Mouse (Mus musculus): ENCODE results near the gene Gsn. TPM values are rescaled to one million over a fixed set of nuclear protein-coding genes. Genes with fewer than 3 reads are reported as not detected.
A peak's percentile ranks its signal among the peaks of the same experiment; 100 is the strongest.

Gsn gene
- total RNA-seq, 4 experiments from 2014 or later, result 584 to 827 (median 671) TPM

DNA sequence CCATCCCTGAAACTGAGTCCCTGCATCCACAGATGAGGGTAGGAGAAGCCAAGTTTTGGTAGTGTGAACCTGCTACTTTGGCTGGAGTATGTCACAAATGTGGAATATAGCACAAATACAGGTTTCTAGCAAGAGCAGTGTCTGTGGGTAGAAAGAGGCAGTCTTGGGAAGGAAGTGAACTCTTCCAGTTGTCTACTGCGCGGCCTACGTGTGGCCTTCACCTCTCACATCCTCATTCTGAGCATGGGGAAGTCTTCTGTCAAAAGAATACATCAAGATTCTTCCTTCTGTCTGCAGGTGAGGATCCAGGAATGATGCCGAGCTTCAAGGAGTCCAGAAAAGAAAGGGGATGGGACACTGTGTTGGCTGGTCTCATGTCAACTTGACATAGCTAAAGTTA, 2.4 kb upstream of the Gsn start:
- DNase-seq (ENCODE audit: low spot score), result no peak

DNA sequence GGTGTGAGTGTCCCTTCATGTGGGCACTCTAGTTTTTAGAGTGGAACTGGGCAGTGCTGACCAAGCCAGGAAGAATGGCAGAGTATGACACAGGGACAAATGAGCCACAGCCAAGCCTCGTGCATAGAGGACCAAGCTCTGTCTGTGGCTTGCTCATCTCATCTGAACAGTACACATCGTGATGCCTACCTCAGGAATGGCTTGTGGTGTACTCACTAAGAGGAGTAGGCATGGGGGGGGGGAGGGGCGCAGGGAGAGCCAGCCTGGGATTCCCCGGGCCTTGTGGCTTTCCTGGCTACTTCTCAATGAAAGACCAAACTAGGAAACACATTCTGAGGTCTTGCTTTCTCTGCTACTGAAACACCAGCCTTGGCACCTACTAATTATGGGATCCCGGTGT, 1.2 kb upstream of the Gsn start:
- no peak for DNase-seq (ENCODE audit: low spot score)

DNA sequence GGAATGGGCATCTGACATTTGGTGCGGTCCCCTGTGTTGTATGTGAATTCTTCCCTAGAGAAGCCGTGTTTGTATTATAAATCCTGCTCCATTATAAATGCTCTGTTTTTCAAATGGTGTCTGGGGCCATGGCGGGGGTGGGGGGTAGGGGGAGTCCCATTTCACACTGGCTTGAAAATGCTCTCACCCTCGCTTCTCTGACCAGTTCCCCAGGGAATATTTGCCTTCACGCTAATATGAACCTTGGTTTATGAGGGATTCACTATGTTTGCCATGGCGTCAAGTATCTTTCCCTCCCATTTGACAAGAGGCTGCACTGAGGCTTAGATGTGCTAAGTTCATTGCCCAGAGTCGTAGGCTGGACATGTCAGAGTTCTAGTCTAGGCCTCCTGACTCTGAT, 718 bp upstream of the Gsn start:
- no peak for DNase-seq (ENCODE audit: low spot score)

DNA sequence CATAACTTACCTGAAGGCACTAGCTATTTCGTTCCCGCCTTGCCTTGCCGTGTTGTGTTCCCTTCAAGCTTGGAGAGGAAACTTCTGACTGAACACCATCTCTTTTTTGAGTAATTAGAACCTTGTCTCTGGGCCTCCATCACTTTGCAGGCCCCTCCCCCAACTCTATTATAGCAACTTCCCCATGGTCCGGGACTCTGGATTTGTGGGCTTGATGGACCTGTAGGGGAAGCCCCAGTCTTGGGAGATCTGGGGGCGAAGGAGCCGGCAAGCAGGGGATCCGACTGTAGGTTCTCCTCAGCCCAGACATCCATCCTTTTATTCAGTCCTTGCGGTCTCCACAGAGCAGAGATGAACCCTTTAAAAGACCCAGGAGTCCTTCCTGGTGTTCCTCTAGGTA, 752 bp downstream of the Gsn start:
- DNase-seq (ENCODE audit: low spot score), result no peak

DNA sequence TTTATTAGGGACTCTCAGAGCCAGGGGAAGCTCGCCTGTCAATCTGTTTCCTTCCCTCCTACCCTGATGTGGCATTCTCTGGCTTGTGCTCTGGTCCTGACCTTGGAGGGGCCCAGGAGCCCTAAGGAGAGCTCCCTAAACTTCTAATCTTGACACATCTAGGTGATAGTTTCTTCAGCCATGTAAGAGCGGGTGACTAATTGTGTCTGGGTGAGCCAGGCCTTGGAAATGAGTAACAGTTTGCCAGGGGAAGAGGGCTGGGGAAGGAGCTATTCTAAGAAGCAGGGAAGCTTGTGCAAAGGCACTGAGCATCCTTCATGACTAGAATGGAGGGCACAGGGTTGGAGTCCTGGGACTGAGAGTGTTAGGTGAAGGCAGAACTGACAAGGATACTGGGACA, 1.7 kb downstream of the Gsn start:
- no peak for DNase-seq (ENCODE audit: low spot score)

DNA sequence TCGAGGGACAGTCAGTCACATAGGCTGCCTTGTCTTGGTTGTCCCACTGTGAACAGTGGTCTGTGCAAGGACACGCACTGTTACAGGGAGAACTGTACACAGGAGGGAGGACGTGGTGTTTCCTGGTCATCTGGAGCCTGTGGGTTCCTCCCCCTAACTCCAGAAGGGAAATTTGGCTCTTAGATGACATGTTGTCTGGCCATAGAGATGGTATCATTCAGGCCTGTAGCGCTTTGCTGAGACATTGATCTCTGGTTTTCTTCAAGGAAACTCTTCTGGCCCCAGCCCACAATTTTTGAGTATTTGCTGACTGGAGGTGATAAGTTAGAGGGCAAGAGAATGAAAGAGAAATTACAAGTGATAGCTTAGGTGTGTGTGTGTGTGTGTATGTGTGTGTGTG, 2.4 kb downstream of the Gsn start:
- DNase-seq (ENCODE audit: low spot score), result no peak

DNA sequence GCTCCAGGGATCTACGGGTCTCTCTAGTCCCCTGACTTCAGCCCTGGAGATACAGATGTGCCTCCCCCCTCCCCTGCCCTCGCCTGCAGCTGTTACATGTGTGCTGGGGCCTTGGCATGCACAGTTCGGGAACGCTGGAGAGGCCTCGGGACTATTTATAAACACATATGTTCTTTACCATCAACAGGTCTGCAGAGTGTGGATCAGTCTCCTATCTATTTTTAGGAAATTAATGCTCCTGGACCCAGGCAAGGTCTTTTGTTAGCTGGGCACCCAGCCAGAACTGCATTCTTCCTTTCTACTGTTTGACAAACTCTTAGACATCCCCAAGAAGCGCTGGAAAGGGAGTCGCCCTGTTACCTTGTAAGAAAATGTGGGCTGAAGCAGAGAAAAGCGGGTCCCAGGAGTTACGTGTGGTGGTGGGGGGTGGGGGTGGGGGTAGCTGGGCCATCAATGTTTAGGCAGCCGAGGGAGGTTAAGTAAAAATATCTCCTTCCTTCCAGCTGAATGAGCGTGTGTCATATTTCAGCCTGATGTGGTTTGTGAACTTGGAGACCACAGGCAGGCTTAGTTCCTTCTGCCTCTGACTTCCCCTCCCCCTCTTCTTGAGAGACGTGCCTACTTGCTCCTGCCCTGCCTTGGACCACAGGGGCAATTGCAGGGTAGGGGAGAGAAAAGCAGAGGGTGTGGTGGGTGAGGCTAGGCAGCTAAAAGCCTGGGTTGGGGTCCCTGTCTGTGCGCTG, 3.3 kb downstream of the Gsn start:
- DNase-seq (ENCODE audit: low spot score), result no peak

DNA sequence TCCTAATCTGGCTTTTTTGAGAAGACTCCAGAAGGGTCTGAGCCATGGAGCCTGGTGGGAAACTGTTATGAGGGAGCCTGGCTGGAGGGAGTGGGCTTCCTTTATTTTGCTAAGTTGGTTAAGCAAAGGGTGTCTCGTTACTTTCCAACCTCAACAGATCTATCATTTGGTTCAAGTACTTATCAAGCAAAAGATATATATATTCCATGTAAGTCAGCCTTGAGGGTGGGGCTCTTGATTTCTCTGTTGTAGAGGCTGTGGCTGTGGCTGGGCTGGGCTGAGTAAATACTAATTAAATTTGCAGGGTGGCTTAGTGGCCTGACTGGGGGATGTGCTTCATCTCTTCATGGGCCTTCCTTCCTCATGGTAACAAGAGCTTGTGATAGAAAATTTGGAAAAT, 4.1 kb downstream of the Gsn start:
- DNase-seq (ENCODE audit: low spot score), result no peak

DNA sequence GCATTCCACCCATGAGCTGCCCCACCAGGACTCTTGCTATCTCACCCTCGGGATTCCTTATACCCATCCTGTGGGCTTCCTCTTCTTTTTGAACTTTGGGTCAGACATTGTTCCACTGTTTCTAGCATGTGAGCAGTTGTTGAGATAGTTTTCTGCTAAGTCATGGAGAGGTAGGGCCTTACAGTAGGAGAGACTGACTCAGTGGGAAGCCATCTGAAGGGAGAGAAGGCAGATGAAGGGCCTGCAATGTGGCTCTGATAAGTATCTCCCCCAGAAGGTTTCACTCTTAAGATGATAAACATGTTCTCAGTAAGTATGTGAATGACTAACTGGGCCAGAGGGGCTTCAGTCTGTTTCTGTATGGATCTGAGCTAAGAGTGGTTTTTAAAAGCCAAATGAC, 7.9 kb downstream of the Gsn start:
- no peak for DNase-seq (ENCODE audit: low spot score)

DNA sequence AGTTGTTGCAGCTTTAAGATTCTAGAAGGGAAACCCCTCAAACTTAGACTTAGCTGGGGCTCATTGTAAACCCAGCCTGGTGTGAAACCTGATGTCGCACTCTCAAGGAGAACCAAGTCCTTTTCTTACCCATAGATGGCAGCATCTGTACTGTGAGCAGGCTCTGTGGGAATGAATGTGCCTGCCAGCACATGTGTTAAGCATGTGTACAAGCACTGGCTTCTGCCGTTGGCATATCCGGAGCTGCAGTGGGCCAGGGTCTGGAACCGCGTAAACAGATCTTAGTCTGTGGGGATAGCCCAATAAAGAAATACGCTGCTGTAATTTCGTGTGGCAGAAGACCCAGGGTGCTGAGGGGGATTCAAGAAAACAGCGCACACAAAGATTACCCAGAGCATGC, 9.1 kb downstream of the Gsn start:
- DNase-seq (ENCODE audit: low spot score), result peak; percentile 68

DNA sequence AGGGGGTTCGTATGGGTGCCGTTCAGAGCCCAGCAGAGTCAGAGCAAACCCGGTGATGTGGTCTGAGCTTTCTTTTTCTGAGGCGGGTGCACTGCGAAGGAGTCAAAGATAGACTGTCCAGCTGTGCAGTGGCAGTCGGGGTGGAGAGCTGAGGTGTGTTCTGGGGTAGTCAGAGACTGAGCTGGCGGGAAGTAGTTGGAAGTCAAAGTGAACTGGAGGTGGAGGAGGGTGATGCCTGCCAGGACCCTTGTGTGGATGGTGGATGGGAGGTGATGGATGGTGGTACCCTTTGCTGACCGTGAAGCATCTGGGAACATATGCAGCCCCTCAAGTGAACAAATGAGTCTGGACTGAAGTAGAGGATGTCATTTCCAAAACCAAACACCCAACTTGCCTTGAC, 9.6 kb downstream of the Gsn start:
- DNase-seq (ENCODE audit: low spot score), result no peak

DNA sequence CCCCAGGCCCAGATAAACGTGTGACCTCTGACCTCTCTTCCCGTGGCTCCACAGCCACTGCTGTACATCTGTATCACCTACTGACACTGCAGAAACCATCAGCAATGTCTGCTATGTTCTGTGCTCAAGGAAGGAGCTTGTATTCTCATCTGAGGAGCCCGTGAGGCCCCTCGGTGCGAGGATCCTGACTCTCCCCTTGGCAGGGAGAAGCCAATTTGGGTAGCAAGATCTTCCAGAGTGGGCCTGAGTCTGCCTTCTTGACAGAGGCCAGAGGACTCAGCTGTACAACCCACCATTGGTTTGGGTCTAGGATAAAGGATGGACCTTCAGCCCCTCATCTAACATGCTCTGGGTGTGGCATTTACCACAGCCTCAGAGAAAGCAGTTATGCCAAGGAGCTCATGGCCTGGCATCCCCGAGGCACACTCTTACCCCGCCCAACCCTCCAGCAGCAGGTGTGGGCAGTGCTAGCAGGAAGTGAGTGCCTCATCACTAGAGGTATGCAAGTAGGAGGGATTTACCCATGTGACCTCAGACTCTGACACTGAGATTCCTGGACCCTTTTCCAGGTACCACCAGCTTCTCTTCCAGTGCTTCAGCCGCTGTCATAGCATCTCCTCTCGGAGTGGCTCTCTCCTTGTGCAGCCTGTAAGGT, 10.2 kb downstream of the Gsn start:
- DNase-seq (ENCODE audit: low spot score), result no peak

DNA sequence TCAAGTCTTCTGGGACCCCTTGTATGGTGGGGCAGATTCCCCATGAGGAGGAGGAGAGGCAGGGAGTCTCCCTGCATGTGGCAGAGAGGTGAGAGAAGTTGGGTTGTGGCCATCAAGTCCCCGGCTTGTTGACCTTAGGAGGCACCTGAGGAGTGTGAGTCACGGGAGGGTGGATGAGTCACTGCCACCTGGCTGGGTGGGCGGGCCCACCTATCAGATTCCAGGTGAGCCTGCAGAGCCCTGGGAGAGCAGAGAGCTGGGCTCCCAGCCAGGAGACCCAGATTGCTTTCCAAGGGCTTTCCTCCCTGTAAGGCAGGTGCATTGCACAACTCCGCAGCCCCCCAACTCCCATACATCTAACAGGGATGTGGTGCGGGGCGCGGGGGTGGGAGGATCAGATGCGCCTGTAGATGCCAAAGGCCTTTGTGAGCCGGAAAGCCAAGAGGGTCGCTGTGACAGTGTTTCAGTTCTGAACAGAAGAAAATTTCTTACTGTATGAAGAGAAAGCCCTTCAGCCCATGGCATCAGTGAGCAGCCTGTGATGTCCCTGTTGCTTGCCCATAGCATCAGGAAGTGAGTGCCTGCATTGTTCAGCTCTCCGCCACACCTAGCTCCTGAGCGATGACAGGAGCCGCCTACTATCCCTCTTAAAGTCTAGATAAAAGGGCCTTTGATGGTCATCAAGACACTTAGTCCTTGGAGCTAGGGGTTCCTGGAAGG, 11.1 kb downstream of the Gsn start:
- DNase-seq (ENCODE audit: low spot score), result no peak

DNA sequence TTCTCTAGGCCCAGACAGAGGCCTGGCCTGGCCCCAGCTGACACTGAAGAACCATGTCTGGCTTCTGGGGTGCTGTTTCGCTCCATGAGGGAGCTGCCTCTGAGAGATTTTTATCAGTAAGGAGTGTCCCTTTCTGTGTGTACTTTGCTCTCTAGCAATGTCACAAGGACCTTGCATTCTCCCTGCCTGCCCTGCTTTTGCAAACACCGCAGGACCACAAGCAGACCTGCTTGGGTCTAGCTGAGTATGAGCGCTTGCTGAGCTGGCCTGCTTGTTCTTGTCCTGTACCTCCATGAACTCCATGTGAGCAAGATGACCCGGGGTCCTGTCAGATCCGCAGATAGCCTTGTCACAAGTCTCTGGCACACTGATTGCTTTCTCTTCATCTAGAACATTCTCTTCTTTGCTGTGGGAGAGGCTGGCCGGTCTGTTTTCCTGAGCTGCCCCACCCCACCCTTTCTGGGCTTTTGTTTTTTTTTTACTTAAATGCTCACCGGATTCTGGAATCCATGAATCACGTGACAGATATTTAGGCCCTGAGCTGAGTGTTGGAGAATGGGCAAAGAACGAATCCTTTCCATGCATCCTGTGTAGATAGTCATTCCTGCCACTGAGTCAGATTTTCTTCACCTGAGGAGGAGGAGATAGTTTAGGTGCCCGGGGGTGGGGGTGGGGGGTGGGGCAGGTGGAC, 11.8 kb downstream of the Gsn start:
- DNase-seq (ENCODE audit: low spot score), result no peak

DNA sequence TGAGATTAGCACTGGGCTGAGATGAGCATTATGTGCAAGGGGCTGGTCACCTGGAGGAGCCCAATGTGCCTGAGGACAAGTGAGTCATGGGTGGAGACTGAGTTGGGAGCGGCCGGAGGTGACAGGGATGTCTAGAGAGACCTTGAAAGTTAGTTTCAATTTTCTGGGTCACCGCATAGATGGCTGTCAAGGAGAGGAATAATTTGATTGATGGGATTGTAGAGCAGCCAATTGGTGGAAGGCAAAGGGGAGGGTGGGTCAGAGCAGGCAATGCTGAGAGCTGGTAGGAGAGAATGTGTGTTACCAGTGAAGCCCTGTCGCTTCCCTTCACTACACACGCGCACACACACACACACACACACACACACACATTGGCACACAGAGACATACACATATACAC, 13.0 kb downstream of the Gsn start:
- no peak for DNase-seq (ENCODE audit: low spot score)

DNA sequence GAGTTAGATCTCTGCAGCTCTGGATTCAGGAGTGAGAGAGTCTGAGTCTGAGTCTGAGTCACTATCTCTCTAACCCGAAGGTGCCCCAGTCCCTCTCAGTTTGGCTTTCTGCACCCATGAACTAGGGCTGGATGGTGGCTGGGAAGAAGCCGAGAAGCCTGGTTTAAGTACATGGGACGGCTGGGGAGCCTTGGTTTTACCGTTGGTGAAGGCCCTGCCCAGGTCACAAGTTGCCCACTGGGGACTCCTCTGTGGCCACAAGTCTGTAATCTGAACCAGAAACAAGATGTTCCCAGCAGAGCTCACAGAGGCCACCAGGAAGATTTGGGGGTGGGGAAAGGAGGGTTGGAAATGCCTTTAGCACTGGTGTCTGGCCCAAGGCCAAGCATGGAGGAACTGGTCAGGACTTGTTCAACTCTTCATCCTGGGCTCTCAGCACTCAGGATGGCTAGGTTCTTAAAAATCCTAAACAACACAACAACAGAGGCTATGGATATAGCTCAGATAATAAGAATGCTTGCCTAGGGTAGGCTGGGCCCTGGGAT, 13.6 kb downstream of the Gsn start:
- DNase-seq (ENCODE audit: low spot score), result no peak

DNA sequence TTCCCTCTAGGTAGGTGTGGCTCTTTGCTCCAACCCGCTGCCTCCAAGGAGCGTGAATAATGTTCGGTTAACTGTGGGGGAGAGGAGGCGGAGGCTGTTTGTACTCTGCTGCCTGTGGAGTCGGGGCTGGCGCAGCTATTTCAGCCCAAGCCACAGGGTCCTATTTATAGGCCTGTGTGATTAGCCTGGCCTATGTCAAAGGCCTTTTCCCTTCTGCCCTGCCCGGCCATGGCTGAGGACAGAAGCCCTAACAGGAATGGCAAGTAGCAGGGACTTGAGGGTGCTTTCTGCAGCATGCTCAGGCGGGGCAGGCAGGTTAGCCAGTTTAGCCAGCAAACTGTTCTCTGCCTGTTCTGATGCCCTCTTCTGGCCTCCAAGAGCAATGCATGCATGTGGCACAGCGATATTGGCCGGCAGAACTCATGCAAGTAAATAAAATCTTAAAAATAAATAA, 14.4 kb downstream of the Gsn start:
- peak; percentile 60 for DNase-seq (ENCODE audit: low spot score)

DNA sequence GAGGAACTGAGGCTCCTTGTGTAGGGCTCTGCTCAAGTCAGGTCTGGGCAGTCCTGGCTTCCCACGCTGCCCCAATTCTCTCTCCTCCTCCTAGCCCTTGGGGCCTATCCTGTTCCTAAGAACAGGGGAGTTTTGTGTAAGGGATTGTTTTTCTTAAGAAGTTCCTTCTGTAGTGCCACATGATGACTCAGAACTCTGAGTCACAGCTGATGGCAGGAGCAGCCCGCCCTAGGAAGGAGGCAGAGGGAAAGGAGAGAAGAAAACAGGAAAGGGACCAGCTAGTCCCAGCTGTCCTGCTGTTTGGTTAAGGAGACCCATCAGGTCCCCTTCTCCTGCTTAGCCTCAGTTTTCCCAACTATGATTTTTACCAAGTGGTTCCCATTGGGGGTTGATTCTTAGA, 15.6 kb downstream of the Gsn start:
- peak; percentile 73 for DNase-seq (ENCODE audit: low spot score)

DNA sequence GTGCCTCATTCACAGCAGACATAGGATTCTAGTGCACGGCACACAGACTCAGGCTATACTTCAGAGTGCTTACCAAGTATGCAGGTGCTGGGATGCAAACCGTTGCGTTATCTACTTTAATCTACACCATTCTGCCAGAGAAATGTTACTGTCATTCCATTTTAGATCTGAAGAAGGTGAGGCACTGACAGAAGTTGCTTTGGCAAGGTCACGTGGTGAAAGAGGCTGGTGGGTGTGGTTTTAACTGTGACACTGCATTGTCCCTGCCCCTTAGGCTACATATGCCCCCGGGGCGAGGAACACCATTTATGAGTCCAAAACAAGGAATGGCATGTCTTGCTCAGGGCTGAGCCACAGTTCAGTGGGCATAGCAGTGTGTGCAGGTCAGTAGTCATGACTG, 16.7 kb downstream of the Gsn start:
- no peak for DNase-seq (ENCODE audit: low spot score)

DNA sequence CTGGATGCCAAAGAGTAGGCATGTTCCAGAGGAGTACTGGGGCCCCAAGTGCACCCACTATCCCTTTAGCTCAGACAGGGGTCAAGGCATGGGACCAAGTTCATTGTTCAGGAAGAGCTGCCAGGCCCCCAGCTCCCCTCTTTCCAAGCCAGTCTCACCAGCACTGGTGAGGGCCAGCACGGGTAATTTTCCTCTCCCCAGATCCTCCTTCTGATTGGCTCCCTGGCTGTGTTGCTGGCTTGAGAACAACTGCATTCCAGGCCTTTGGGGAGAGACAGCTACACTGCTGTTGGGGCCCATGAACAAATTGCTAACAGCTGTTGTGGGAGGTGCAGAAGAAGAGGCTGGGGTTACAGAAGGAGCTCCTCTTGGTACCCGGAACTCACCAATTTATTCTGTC, 17.4 kb downstream of the Gsn start:
- DNase-seq (ENCODE audit: low spot score), result peak; percentile 73

DNA sequence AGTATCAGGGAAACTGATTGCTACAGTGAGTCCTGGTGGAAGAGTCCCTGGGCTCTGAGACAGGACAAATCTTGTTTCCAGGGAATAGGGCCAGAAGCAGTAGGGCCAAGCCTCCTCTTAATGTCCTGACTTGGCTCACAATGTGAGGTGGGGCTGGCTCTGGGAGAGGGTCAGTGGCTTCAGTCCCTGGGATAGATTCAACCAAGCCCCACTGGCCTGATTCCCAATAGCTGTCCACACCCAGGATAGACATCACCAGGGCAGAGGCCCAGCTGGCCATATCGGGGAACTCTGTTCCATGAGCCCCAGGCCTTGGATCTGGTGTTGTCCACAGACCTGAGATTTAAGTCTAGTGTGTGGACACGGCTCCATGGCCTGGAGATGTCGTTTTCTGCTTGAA, 21.5 kb downstream of the Gsn start:
- DNase-seq (ENCODE audit: low spot score), result peak; percentile 90

Measured in heart, adult 8-10 months (tissue).